Mouse (Mus musculus): Measurements from ENCODE around the gene Mrpl35.

Mrpl35 gene

GRCm38 (mm10) chr6:71799391-71799790 is 27.4 kb downstream of the Mrpl35 start:
- no peak for DNase-seq (ENCODE audit: low spot score)

GRCm38 (mm10) chr6:71791771-71792170 is 35.0 kb downstream of the Mrpl35 start:
- no peak for DNase-seq (ENCODE audit: low spot score)

GRCm38 (mm10) chr6:71788348-71788747 is 38.4 kb downstream of the Mrpl35 start:
- no peak for DNase-seq (ENCODE audit: low spot score)

GRCm38 (mm10) chr6:71783165-71783564 is 43.6 kb downstream of the Mrpl35 start:
- DNase-seq (ENCODE audit: low spot score) = no peak

GRCm38 (mm10) chr6:71780431-71780830 is 46.3 kb downstream of the Mrpl35 start:
- no peak for DNase-seq (ENCODE audit: low spot score)

- DNase-seq (ENCODE audit: low spot score) = no peak
Measured at GRCm38 (mm10) chr6:71779831-71780230, 46.9 kb downstream of the Mrpl35 start.

- DNase-seq (ENCODE audit: low spot score) = no peak
Measured at GRCm38 (mm10) chr6:71778016-71778415, 48.8 kb downstream of the Mrpl35 start.

GRCm38 (mm10) chr6:71772636-71773208 is 54.0 kb downstream of the Mrpl35 start:
- peak; percentile 24 for DNase-seq (ENCODE audit: low spot score)

- DNase-seq (ENCODE audit: low spot score) = no peak
Measured at GRCm38 (mm10) chr6:71772156-71772555, 54.6 kb downstream of the Mrpl35 start.

GRCm38 (mm10) chr6:71771282-71771681 is 55.5 kb downstream of the Mrpl35 start:
- DNase-seq (ENCODE audit: low spot score) = no peak

- DNase-seq (ENCODE audit: low spot score) = no peak
Measured at GRCm38 (mm10) chr6:71770856-71771255, 55.9 kb downstream of the Mrpl35 start.

- DNase-seq (ENCODE audit: low spot score) = no peak
Measured at GRCm38 (mm10) chr6:71769901-71770690, 56.7 kb downstream of the Mrpl35 start.

- no peak for DNase-seq (ENCODE audit: low spot score)
Measured at GRCm38 (mm10) chr6:71767761-71768160, 59.0 kb downstream of the Mrpl35 start.
